Mouse (Mus musculus): ENCODE measurements around the gene Kntc1. TPM values are rescaled to one million over a fixed set of nuclear protein-coding genes. Genes with fewer than 3 reads are reported as not detected.

Gene Kntc1
- polyA plus RNA-seq, 1 experiment from 2014 or later, result 16.4 TPM

DNA sequence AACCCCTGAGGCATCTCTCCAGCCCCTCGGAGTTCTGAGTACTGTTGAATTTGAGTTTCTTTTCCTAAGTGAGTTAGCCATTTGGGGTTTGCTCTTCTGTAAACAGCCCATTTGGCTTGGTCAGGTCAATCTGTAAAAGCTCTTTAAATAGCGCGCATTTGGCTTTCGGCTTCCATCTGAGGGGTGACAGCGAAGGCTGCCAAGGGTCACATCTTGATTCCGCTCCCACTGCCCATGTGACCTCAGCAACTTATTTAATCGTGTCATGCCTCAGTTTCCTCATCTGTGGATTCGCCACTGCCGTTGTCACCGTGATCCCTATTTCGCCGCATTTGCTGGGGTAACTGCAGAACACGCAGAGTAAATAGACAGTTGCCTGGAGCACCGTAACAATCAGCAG, 94.8 kb downstream of the Kntc1 start:
- no peaks in the 10 kb centered on the region for H3K27me3 ChIP-seq (ENCODE audit: control insufficient read depth, insufficient read depth, low read length)
- no peak overlapping the region for H3K9ac ChIP-seq (ENCODE audit: low read length)
- WGBS, result 90% methylated on average over 14 of the region's 14 CpGs
- H3K4me2 ChIP-seq (ENCODE audit: low read depth, low read length), result no peak overlapping the region
- H3K36me3 ChIP-seq (ENCODE audit: control insufficient read depth, insufficient read depth), result no peaks in the 10 kb centered on the region
- H3K9me3 ChIP-seq (replicated peaks; ENCODE audit: control insufficient read depth, low read length), result no peaks in the 10 kb centered on the region
- peaks cover 5% of the 10 kb centered on the region; the same call in 1 of the 2 replicates for H3K4me1 ChIP-seq (ENCODE audit: control insufficient read depth, insufficient read depth, low read length)
- no peak for ATAC-seq (replicated peaks; ENCODE audit: extremely low read depth, insufficient read depth, low FRiP score)
- H3K27ac ChIP-seq (ENCODE audit: low read length), result no peak overlapping the region
- H3K4me3 ChIP-seq (ENCODE audit: low read length), result no peak overlapping the region

DNA sequence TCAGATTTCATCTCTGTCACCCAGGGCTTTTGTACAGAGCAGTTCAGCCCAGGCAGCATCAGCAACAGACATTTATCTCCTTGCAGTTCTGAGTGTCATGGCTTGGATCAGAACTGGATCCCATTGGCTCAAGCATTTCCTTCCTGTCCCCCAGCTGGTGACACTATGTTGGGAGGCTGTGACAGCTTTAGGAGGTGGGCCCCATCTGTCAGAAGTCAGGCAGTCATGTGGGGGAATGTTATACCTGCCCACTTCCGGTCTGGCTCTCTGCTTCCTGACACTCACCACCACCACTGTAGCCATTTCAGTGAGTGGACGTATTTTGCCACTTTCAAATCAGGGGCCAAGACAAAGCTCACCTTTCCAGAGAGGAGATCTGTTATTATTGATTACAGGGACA, 101.9 kb downstream of the Kntc1 start:
- H3K27me3 ChIP-seq (ENCODE audit: control insufficient read depth, insufficient read depth, low read length), result no peaks in the 10 kb centered on the region
- no peak overlapping the region for H3K4me3 ChIP-seq (ENCODE audit: low read length)

DNA sequence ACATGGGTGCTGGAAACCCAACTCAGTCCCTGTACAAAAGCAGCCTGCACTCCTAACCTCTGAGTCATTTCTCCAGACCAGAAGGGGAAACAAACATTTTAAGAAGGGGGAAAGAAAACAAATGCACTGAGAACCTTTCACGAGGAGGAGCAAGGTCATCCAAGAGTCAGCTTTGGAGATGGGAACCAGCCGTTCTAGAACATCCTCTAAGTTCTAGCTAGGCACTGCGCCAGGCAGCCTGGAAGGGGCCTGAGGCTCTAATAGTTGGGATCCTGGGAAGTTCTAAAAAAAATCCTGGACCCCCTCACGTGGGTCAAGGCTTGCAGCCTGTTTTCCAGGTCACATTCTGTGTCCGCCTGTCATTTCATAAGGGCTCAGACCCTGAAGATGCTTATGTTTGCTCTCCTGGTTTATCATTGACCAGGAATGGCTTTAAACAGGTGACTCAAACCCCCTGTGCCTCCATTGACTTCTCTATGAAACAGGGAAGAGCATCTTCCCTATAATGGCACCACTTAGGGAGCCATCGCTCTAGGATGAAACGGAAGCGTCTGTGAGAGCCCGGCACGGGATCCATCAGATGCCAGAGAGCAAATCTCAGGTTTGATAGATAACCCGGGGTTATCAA, 104.5 kb downstream of the Kntc1 start:
- H3K36me3 ChIP-seq (ENCODE audit: control insufficient read depth, insufficient read depth), result no peaks in the 10 kb centered on the region
- ATAC-seq (replicated peaks; ENCODE audit: extremely low read depth, insufficient read depth, low FRiP score), result no peak
- no peaks in the 10 kb centered on the region for H3K9me3 ChIP-seq (replicated peaks; ENCODE audit: control insufficient read depth, low read length)
- no peak overlapping the region for H3K9ac ChIP-seq (ENCODE audit: low read length)
- 69% methylated on average over 11 of the region's 11 CpGs for WGBS
- no peaks in the 10 kb centered on the region for H3K27me3 ChIP-seq (ENCODE audit: control insufficient read depth, insufficient read depth, low read length)
- no peak overlapping the region for H3K4me3 ChIP-seq (ENCODE audit: low read length)
- no peak overlapping the region for H3K4me2 ChIP-seq (ENCODE audit: low read depth, low read length)
- peaks cover 2% of the 10 kb centered on the region; the same call in 1 of the 2 replicates for H3K4me1 ChIP-seq (ENCODE audit: control insufficient read depth, insufficient read depth, low read length)
- no peak overlapping the region for H3K27ac ChIP-seq (ENCODE audit: low read length)

More for the DNA sequence above, 101.9 kb downstream of the Kntc1 start:
- Histone ChIP-seq H3K9ac (ENCODE audit: low read length) (no peak overlapping the region), H3K27ac (ENCODE audit: low read length) (no peak overlapping the region), H3K4me1 (ENCODE audit: control insufficient read depth, insufficient read depth, low read length) (peaks cover 2% of the 10 kb centered on the region; the same call in 1 of the 2 replicates), H3K9me3 (replicated peaks; ENCODE audit: control insufficient read depth, low read length) (no peaks in the 10 kb centered on the region), H3K36me3 (ENCODE audit: control insufficient read depth, insufficient read depth) (no peaks in the 10 kb centered on the region), H3K4me2 (ENCODE audit: low read depth, low read length) (no peak overlapping the region)
- no peak for ATAC-seq (replicated peaks; ENCODE audit: extremely low read depth, insufficient read depth, low FRiP score)
- 29% methylated on average over 2 of the region's 2 CpGs for WGBS

DNA sequence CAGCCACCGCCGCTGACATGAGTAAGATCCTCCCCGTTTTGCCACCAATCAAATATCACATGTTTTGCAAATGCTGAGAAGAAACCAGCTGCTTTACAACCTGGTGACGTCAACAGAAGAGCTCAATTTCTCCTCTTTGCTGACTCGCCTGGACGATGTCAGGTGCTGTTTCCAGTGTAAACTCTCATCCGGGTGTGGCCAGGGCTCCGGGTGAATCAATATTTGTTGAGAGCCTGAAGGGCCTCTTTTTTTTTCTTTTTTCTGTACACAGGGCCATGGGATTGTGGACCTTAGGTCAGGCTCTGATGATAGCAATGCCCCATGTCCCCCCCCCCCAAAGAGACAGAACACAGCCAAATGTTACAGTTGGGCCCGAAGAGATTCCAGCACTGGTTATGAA, 105.0 kb downstream of the Kntc1 start:
- no peak for ATAC-seq (replicated peaks; ENCODE audit: extremely low read depth, insufficient read depth, low FRiP score)
- no peak overlapping the region for H3K4me3 ChIP-seq (ENCODE audit: low read length)
- H3K27ac ChIP-seq (ENCODE audit: low read length), result no peak overlapping the region
- peaks cover 2% of the 10 kb centered on the region; the same call in 1 of the 2 replicates for H3K4me1 ChIP-seq (ENCODE audit: control insufficient read depth, insufficient read depth, low read length)
- H3K4me2 ChIP-seq (ENCODE audit: low read depth, low read length), result no peak overlapping the region
- 73% methylated on average over 9 of the region's 9 CpGs for WGBS
- no peaks in the 10 kb centered on the region for H3K27me3 ChIP-seq (ENCODE audit: control insufficient read depth, insufficient read depth, low read length)
- H3K36me3 ChIP-seq (ENCODE audit: control insufficient read depth, insufficient read depth), result no peaks in the 10 kb centered on the region
- H3K9me3 ChIP-seq (replicated peaks; ENCODE audit: control insufficient read depth, low read length), result no peaks in the 10 kb centered on the region
- H3K9ac ChIP-seq (ENCODE audit: low read length), result no peak overlapping the region

DNA sequence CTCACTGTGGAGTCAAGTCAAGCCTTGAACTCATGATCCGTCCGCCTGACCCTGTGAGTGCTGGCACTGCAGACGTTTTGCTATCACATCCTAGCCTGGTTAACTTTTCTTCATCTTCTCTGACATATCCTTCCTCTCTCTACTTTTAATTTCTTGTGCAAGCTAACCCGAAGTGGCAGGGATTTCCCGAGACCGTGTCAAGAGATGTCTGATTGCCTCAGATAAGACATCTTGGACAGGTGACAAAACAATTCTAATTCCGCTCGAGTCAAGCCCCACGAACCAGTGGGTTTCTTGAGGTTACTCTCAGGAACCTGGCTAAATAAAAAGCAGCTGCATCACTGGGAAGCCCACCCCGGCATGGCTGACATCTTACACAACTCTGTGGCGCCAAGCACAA, 109.3 kb downstream of the Kntc1 start:
- no peaks in the 10 kb centered on the region for H3K27me3 ChIP-seq (ENCODE audit: control insufficient read depth, insufficient read depth, low read length)
- H3K9ac ChIP-seq (ENCODE audit: low read length), result no peak overlapping the region
- WGBS, result 64% methylated on average over 11 of the region's 11 CpGs
- no peak for ATAC-seq (replicated peaks; ENCODE audit: extremely low read depth, insufficient read depth, low FRiP score)
- H3K9me3 ChIP-seq (replicated peaks; ENCODE audit: control insufficient read depth, low read length), result no peaks in the 10 kb centered on the region
- H3K36me3 ChIP-seq (ENCODE audit: control insufficient read depth, insufficient read depth), result no peaks in the 10 kb centered on the region
- H3K27ac ChIP-seq (ENCODE audit: low read length), result no peak overlapping the region
- H3K4me1 ChIP-seq (ENCODE audit: control insufficient read depth, insufficient read depth, low read length), result no peaks in the 10 kb centered on the region
- H3K4me2 ChIP-seq (ENCODE audit: low read depth, low read length), result no peak overlapping the region
- H3K4me3 ChIP-seq (ENCODE audit: low read length), result no peak overlapping the region

DNA sequence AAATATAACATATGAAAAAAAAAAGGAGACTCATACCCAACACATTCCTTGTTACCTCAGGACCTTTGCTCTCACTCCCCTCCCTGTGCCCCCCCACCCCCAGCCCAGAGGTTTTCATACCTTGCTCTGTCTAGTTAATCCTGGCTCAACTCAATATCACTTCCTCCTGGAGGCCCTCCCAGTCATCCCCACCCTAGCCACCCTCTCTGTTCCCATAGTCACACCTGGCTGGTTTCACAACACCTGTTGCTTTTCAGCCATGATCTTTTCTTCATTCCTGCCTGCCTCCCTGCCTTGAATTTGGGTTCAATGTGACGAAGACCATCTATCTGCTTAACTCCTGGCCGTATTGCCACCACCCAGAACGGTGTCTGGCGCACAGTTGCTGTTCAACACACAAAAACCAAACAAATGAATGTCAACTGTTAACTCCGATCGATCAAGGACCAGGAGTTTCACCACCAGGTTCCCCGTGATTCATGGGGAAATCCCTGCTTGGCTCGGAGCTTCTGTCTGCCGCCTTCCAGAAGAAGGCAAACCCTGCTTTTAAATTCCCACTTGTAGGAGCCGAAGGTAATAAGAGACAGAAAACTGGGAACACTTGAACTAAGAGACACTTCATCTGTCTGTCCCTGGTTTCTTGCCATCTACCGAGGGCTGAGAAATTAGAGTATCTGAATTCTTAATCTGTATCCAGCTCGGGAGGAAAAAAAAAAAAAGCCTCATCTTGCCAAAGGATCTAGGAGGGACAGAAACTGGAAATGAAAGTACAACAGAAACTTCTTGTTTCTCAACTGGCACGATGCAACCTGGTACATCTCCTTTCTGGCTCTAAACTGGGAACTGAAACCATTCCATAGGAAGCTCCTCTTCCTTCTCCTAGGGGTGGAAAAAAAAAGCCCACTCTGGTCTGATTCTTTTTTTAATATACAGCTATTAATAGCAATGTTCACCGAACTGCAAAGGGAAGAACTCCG, 113.1 kb downstream of the Kntc1 start:
- ATAC-seq (replicated peaks; ENCODE audit: extremely low read depth, insufficient read depth, low FRiP score), result no peak
- H3K36me3 ChIP-seq (ENCODE audit: control insufficient read depth, insufficient read depth), result no peaks in the 10 kb centered on the region
- H3K9ac ChIP-seq (ENCODE audit: low read length), result no peak overlapping the region
- H3K9me3 ChIP-seq (replicated peaks; ENCODE audit: control insufficient read depth, low read length), result no peaks in the 10 kb centered on the region
- no peaks in the 10 kb centered on the region for H3K27me3 ChIP-seq (ENCODE audit: control insufficient read depth, insufficient read depth, low read length)
- WGBS, result 70% methylated on average over 15 of the region's 15 CpGs
- H3K4me1 ChIP-seq (ENCODE audit: control insufficient read depth, insufficient read depth, low read length), result no peaks in the 10 kb centered on the region
- H3K27ac ChIP-seq (ENCODE audit: low read length), result no peak overlapping the region
- H3K4me2 ChIP-seq (ENCODE audit: low read depth, low read length), result peak overlapping the region; percentile 25; the same call in 1 of the 2 replicates
- no peak overlapping the region for H3K4me3 ChIP-seq (ENCODE audit: low read length)

DNA sequence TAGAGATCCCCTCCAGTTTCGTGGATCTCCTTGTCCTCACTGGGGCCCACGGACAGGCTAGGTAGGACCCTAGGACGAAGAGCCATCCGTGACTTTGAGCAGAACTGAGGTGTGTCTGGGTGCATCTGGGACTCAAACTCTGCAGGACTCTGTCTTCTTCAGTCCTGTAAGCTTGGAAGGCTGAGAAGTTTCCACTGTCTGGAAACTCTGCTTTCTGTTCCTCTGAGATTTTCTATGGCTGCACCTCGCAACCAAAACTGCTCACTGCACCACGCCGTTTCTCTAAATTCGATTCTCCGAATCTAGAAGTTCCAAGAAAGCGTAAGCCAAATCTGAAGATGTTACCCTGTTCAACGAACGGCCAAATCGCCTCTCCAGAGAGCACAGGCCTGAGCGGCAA, 114.4 kb downstream of the Kntc1 start:
- ATAC-seq (replicated peaks; ENCODE audit: extremely low read depth, insufficient read depth, low FRiP score), result no peak
- 85% methylated on average over 14 of the region's 14 CpGs for WGBS

DNA sequence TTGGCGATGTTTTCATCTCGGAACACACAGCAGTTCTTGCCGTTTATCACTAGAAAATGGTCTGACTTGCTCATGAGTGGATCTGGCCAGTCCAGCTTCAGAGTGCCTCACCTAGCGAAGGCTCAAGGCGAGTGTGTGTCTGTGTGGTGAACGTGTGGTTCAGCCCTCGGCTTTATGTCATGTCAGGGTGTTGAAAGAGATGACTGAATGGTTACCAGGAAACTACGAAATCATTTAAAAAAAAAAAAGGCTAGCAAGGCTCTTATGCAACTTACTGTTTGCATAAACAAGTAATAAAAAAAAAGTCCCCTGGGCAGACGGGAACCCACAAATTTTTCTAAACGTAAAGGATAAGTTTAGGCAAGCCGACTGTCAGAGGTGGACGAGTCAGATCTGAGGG, 115.8 kb downstream of the Kntc1 start, which contains the start of gene Hcar2:
Gene Hcar2, minus strand, starts transcription at position 135 of the 400 bp plus-strand sequence.
- H3K4me2 ChIP-seq (ENCODE audit: low read depth, low read length), result no peak within 1 kb of the TSS

More for the DNA sequence above, 114.4 kb downstream of the Kntc1 start:
- H3K36me3 ChIP-seq (ENCODE audit: control insufficient read depth, insufficient read depth), result no peaks in the 10 kb centered on the region
- H3K27me3 ChIP-seq (ENCODE audit: control insufficient read depth, insufficient read depth, low read length), result no peaks in the 10 kb centered on the region
- H3K4me1 ChIP-seq (ENCODE audit: control insufficient read depth, insufficient read depth, low read length), result no peaks in the 10 kb centered on the region
- H3K27ac ChIP-seq (ENCODE audit: low read length), result no peak overlapping the region
- no peak overlapping the region for H3K4me3 ChIP-seq (ENCODE audit: low read length)
- H3K9ac ChIP-seq (ENCODE audit: low read length), result no peak overlapping the region
- H3K4me2 ChIP-seq (ENCODE audit: low read depth, low read length), result no peak overlapping the region
- no peaks in the 10 kb centered on the region for H3K9me3 ChIP-seq (replicated peaks; ENCODE audit: control insufficient read depth, low read length)

DNA sequence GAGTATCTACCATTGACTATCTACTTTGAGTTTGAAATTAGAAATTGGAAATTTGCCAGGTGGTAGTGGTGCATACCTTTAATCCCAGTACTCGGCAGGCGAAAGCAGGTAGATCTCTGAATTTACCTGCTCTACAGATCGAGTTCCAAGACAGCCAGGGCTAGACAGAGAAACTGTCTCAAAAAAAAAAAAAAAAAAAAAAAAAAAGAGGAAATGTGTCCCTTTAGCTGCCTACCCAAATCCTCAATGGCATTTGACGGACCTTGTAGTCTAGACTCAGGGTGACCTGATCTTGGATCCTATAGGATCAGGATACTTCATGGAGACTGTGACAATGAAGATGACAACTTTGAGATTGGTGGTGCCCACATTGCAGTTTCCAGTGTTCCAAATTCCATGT, 116.9 kb downstream of the Kntc1 start:
- Histone ChIP-seq H3K36me3 (ENCODE audit: control insufficient read depth, insufficient read depth) (no peaks in the 10 kb centered on the region), H3K27me3 (ENCODE audit: control insufficient read depth, insufficient read depth, low read length) (no peaks in the 10 kb centered on the region), H3K9me3 (replicated peaks; ENCODE audit: control insufficient read depth, low read length) (no peaks in the 10 kb centered on the region; the same call in 1 of the 2 replicates), H3K9ac (ENCODE audit: low read length) (no peak overlapping the region), H3K27ac (ENCODE audit: low read length) (no peak overlapping the region), H3K4me3 (ENCODE audit: low read length) (no peak overlapping the region), H3K4me2 (ENCODE audit: low read depth, low read length) (no peak overlapping the region), H3K4me1 (ENCODE audit: control insufficient read depth, insufficient read depth, low read length) (no peaks in the 10 kb centered on the region)
- WGBS, result 64% methylated on average over 4 of the region's 4 CpGs
- no peak for ATAC-seq (replicated peaks; ENCODE audit: extremely low read depth, insufficient read depth, low FRiP score)

More for the DNA sequence above, 115.8 kb downstream of the Kntc1 start, which contains the start of gene Hcar2:
- no peaks in the 10 kb centered on the region for H3K4me1 ChIP-seq (ENCODE audit: control insufficient read depth, insufficient read depth, low read length)
- H3K27me3 ChIP-seq (ENCODE audit: control insufficient read depth, insufficient read depth, low read length), result no peaks in the 10 kb centered on the region
- WGBS, result 69% methylated on average over 12 of the region's 12 CpGs
- H3K4me3 ChIP-seq (ENCODE audit: low read length), result no peak within 1 kb of the TSS
- no peaks in the 10 kb centered on the region for H3K36me3 ChIP-seq (ENCODE audit: control insufficient read depth, insufficient read depth)
- no peak within 1 kb of the TSS for H3K27ac ChIP-seq (ENCODE audit: low read length)
- no peak for ATAC-seq (replicated peaks; ENCODE audit: extremely low read depth, insufficient read depth, low FRiP score)
- no peak within 1 kb of the TSS for H3K9ac ChIP-seq (ENCODE audit: low read length)
- H3K9me3 ChIP-seq (replicated peaks; ENCODE audit: control insufficient read depth, low read length), result no peaks in the 10 kb centered on the region
